Mouse (Mus musculus): ENCODE measurements around the gene Hsd11b1. TPM values are rescaled to one million over a fixed set of nuclear protein-coding genes. Genes with fewer than 3 reads are reported as not detected.

The Hsd11b1 gene
- polyA plus RNA-seq, 1 experiment, result 0.12 TPM

DNA sequence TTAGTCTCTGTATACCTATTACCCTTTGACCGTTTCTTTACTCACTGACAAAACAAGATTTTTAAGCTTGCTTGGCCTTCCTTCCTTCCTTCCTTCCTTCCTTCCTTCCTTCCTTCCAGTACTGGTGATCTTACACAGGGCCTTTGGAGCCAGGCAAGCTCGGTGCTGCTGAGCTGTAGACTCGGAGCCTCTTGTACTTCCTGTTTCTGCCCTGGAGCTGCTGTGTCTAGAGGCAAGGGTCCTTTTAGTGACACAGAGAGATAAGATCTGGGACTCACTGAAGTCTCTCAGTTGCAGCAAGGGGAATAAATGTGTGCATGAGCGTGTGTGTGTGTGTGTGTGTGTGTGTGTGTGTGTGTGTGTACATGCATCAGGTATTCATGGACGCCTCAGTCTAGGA lies 32.9 kb downstream of the Hsd11b1 start:
- H3K4me3 ChIP-seq (ENCODE audit: insufficient read depth, poor library complexity, severe bottlenecking), result no peak overlapping the region
- H3K27me3 ChIP-seq (ENCODE audit: control insufficient read depth, insufficient read depth, insufficient read length), result no peaks in the 10 kb centered on the region
- no peaks in the 10 kb centered on the region for H3K36me3 ChIP-seq (ENCODE audit: control insufficient read depth, insufficient read depth)
- no peaks in the 10 kb centered on the region for H3K79me3 ChIP-seq (ENCODE audit: low read depth)
- no peak overlapping the region for H3ac ChIP-seq (ENCODE audit: control insufficient read depth, insufficient read length, low read depth)
- H3K79me2 ChIP-seq (ENCODE audit: control insufficient read depth, insufficient read depth), result no peaks in the 10 kb centered on the region
- TF ChIP-seq CEBPB (IDR thresholded peaks at IDR 0.05; ENCODE audit: low read depth), result no peak
- TF ChIP-seq MYOG (IDR thresholded peaks at IDR 0.05; ENCODE audit: control insufficient read depth, extremely low read depth, insufficient read length), result no peak
- no peak for TF ChIP-seq FOSL1 (IDR thresholded peaks at IDR 0.05; ENCODE audit: insufficient read depth, low read length, poor library complexity, severe bottlenecking)
- TF ChIP-seq MAX (IDR thresholded peaks at IDR 0.05), result no peak
- no peak for TF ChIP-seq USF1 (IDR thresholded peaks at IDR 0.05; ENCODE audit: low read depth)

DNA sequence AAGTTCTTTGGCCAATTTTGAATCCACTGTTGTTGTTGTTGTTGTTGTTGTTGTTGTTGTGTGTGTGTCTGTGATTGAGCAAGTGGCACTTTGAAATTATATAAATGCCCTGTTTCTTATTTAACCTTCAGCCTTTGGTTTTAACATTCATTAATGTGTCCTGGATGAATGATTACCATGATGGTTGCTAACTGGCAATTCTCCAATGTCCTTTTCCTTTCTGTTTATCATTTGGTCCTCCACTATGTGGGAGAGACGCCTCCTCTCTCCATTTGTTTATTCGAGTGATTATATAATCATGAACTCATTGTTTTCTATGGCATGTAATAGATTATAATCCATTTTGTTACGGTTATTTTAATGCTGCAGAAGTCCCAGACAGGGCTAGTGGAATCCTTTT lies 33.3 kb downstream of the Hsd11b1 start:
- no peaks in the 10 kb centered on the region for H3K36me3 ChIP-seq (ENCODE audit: control insufficient read depth, insufficient read depth)
- H3K79me2 ChIP-seq (ENCODE audit: control insufficient read depth, insufficient read depth), result no peaks in the 10 kb centered on the region
- no peaks in the 10 kb centered on the region for H3K79me3 ChIP-seq (ENCODE audit: low read depth)
- TF ChIP-seq MYOG (IDR thresholded peaks at IDR 0.05; ENCODE audit: control insufficient read depth, extremely low read depth, insufficient read length), result no peak
- no peak overlapping the region for H3ac ChIP-seq (ENCODE audit: control insufficient read depth, insufficient read length, low read depth)
- no peaks in the 10 kb centered on the region for H3K27me3 ChIP-seq (ENCODE audit: control insufficient read depth, insufficient read depth, insufficient read length)
- no peak overlapping the region for H3K4me3 ChIP-seq (ENCODE audit: insufficient read depth, poor library complexity, severe bottlenecking)

DNA sequence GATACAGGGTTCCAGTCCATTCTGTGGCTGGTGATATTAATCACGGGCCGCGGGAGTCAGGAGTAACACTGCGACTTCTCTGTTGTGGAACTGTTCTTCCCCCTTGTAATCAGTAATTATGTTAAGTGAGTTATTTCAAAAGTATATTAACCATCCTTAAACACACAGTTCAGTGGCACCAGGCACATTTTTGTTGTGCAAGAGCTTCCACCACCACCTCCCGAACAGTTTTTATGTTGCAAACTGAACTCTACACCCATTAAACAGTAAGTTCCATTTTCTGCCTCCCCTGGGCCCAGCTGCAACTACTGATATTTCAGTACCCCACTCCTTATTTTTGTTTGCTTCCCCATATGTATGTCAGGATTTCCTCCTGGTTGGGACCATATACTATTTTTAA lies 34.3 kb downstream of the Hsd11b1 start:
- no peaks in the 10 kb centered on the region for H3K79me3 ChIP-seq (ENCODE audit: low read depth)
- TF ChIP-seq CTCF (IDR thresholded peaks at IDR 0.05; ENCODE audit: control insufficient read depth, insufficient read depth, insufficient read length) (no peak), MYOG (IDR thresholded peaks at IDR 0.05; ENCODE audit: control insufficient read depth, extremely low read depth, insufficient read length) (no peak), CEBPB (IDR thresholded peaks at IDR 0.05; ENCODE audit: low read depth) (no peak), FOSL1 (IDR thresholded peaks at IDR 0.05; ENCODE audit: insufficient read depth, low read length, poor library complexity, severe bottlenecking) (no peak), USF1 (IDR thresholded peaks at IDR 0.05; ENCODE audit: low read depth) (no peak), MAX (IDR thresholded peaks at IDR 0.05) (no peak), MYOD1 (IDR thresholded peaks at IDR 0.05; ENCODE audit: control insufficient read depth, insufficient read length, low read depth) (no peak)
- H3ac ChIP-seq (ENCODE audit: control insufficient read depth, insufficient read length, low read depth), result no peak overlapping the region

DNA sequence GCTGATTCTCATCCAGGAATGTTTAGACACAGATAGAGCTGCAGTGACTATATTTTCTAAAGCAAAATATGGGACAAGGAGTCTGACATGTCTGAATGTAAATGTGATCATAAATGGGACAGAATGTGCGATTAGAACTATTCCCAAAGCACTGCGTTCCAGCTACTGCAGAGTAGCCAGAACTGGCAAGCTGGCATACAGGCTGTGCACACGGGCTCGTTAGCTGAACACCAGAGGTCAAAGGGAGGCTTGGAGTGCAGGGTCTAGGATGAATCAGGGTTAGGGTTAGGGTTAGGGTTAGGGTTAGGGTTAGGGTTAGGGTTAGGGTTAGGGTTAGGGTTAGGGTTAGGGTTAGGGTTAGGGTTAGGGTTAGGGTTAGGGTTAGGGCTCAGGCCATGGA lies 36.3 kb downstream of the Hsd11b1 start:
- Histone ChIP-seq H3K79me2 (ENCODE audit: control insufficient read depth, insufficient read depth) (no peaks in the 10 kb centered on the region), H3K4me3 (ENCODE audit: insufficient read depth, poor library complexity, severe bottlenecking) (no peak overlapping the region), H3K27me3 (ENCODE audit: control insufficient read depth, insufficient read depth, insufficient read length) (no peaks in the 10 kb centered on the region), H3K79me3 (ENCODE audit: low read depth) (no peaks in the 10 kb centered on the region), H3K36me3 (ENCODE audit: control insufficient read depth, insufficient read depth) (no peaks in the 10 kb centered on the region), H3ac (ENCODE audit: control insufficient read depth, insufficient read length, low read depth) (no peak overlapping the region)
- no peak for TF ChIP-seq FOSL1 (IDR thresholded peaks at IDR 0.05; ENCODE audit: insufficient read depth, low read length, poor library complexity, severe bottlenecking)
- no peak for TF ChIP-seq USF1 (IDR thresholded peaks at IDR 0.05; ENCODE audit: low read depth)
- no peak for TF ChIP-seq CEBPB (IDR thresholded peaks at IDR 0.05; ENCODE audit: low read depth)
- TF ChIP-seq MYOG (IDR thresholded peaks at IDR 0.05; ENCODE audit: control insufficient read depth, extremely low read depth, insufficient read length), result no peak
- TF ChIP-seq MAX (IDR thresholded peaks at IDR 0.05), result no peak
- no peak for TF ChIP-seq MYOD1 (IDR thresholded peaks at IDR 0.05; ENCODE audit: control insufficient read depth, insufficient read length, low read depth)
- TF ChIP-seq CTCF (IDR thresholded peaks at IDR 0.05; ENCODE audit: control insufficient read depth, insufficient read depth, insufficient read length), result no peak

More for the DNA sequence above, 34.3 kb downstream of the Hsd11b1 start:
- H3K36me3 ChIP-seq (ENCODE audit: control insufficient read depth, insufficient read depth), result no peaks in the 10 kb centered on the region
- no peaks in the 10 kb centered on the region for H3K27me3 ChIP-seq (ENCODE audit: control insufficient read depth, insufficient read depth, insufficient read length)
- H3K79me2 ChIP-seq (ENCODE audit: control insufficient read depth, insufficient read depth), result no peaks in the 10 kb centered on the region
- no peak overlapping the region for H3K4me3 ChIP-seq (ENCODE audit: insufficient read depth, poor library complexity, severe bottlenecking)

DNA sequence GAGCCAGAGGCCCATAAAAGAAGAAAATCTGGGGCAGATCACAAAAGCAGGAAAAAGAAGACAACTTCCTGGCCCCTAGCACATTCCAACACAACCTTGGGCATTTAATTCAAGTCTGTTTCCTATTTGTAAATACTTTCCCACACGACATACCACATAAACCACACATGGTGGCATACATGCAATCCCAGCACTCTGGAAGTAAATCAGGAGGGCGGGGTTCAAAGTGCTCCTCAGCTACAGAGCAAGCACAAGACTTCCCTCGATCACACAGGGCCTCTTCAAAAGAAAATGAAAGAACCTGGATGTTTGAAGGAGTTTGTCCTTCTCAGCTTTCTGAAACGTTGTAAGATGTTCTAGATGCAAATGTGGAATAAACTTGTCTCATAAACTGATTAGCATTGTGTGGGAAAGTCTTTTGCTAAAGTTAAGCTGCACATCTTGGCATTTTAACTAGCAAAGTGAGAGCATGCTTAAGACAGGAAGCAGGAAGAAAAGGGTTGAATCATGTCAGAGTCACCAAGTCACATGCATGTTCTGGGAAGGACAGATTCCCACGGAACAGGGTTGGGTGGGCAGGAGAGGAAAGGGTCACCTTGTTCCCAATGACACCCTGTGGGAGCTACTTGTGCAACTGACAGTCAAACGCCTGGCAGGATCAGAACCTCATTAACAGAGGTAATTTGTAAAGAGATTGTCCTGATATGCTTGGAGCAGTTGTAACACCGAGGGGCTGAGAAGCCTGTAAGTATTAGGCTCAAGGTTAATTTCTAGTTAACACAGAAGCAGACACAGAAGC lies 37.0 kb downstream of the Hsd11b1 start:
- Histone ChIP-seq H3K79me3 (ENCODE audit: low read depth) (no peaks in the 10 kb centered on the region), H3K36me3 (ENCODE audit: control insufficient read depth, insufficient read depth) (no peaks in the 10 kb centered on the region), H3ac (ENCODE audit: control insufficient read depth, insufficient read length, low read depth) (no peak overlapping the region), H3K79me2 (ENCODE audit: control insufficient read depth, insufficient read depth) (no peaks in the 10 kb centered on the region), H3K27me3 (ENCODE audit: control insufficient read depth, insufficient read depth, insufficient read length) (no peaks in the 10 kb centered on the region), H3K4me3 (ENCODE audit: insufficient read depth, poor library complexity, severe bottlenecking) (no peak overlapping the region)
- TF ChIP-seq MYOG (IDR thresholded peaks at IDR 0.05; ENCODE audit: control insufficient read depth, extremely low read depth, insufficient read length), result no peak
- no peak for TF ChIP-seq FOSL1 (IDR thresholded peaks at IDR 0.05; ENCODE audit: insufficient read depth, low read length, poor library complexity, severe bottlenecking)
- TF ChIP-seq USF1 (IDR thresholded peaks at IDR 0.05; ENCODE audit: low read depth), result no peak
- TF ChIP-seq MAX (IDR thresholded peaks at IDR 0.05), result no peak
- no peak for TF ChIP-seq MYOD1 (IDR thresholded peaks at IDR 0.05; ENCODE audit: control insufficient read depth, insufficient read length, low read depth)
- TF ChIP-seq CTCF (IDR thresholded peaks at IDR 0.05; ENCODE audit: control insufficient read depth, insufficient read depth, insufficient read length), result no peak

DNA sequence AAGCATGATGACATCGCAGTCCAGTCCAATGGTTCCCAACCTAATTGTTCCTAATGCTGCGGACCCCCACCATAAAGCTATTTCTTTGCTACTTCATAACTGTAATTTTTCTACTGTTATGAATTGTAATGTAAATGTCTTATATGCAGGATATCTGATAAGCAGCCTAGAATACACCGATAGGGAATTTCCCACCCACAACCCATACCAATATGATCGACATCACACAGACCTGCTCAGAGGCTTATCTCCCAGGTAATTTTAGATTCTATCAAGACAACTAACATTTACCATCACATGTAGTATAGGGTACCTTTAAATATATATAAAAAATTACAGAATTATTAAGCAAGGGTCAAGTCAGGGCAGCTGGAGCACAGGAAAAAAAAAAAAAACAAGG lies 37.8 kb downstream of the Hsd11b1 start:
- Histone ChIP-seq H3ac (ENCODE audit: control insufficient read depth, insufficient read length, low read depth) (no peak overlapping the region), H3K79me3 (ENCODE audit: low read depth) (no peaks in the 10 kb centered on the region), H3K4me3 (ENCODE audit: insufficient read depth, poor library complexity, severe bottlenecking) (no peak overlapping the region), H3K36me3 (ENCODE audit: control insufficient read depth, insufficient read depth) (no peaks in the 10 kb centered on the region), H3K79me2 (ENCODE audit: control insufficient read depth, insufficient read depth) (no peaks in the 10 kb centered on the region), H3K27me3 (ENCODE audit: control insufficient read depth, insufficient read depth, insufficient read length) (no peaks in the 10 kb centered on the region)
- TF ChIP-seq MYOD1 (IDR thresholded peaks at IDR 0.05; ENCODE audit: control insufficient read depth, insufficient read length, low read depth) (no peak), FOSL1 (IDR thresholded peaks at IDR 0.05; ENCODE audit: insufficient read depth, low read length, poor library complexity, severe bottlenecking) (no peak), MAX (IDR thresholded peaks at IDR 0.05) (no peak), MYOG (IDR thresholded peaks at IDR 0.05; ENCODE audit: control insufficient read depth, extremely low read depth, insufficient read length) (no peak), CEBPB (IDR thresholded peaks at IDR 0.05; ENCODE audit: low read depth) (no peak), CTCF (IDR thresholded peaks at IDR 0.05; ENCODE audit: control insufficient read depth, insufficient read depth, insufficient read length) (no peak), USF1 (IDR thresholded peaks at IDR 0.05; ENCODE audit: low read depth) (no peak)
